Mouse (Mus musculus) CH12.LX (cell line): ENCODE data around the gene Slc15a4.

ENCODE experiments used
- BHLHE40 ChIP-seq: IDR thresholded peaks from 2 replicates; pipeline ENCODE4 v1.6.1; 2011; ENCODE audit warnings: mild to moderate bottlenecking, low read depth, low read length, improper control_type of control experiment
- CTCF ChIP-seq, 2 experiments: IDR thresholded peaks in 1 of 2; conservative IDR thresholded peaks in 1 of 2; 2 replicates each; pipeline ENCODE4 v1.5.1; 2011 to 2012; ENCODE audit warnings: low read depth in 2 of 2, low read length in 2 of 2, improper control_type of control experiment in 1 of 2, inconsistent platforms in 1 of 2, mild to moderate bottlenecking in 1 of 2, moderate library complexity in 1 of 2
- EP300 ChIP-seq: IDR thresholded peaks from 2 replicates; pipeline ENCODE4 v1.6.1; 2011; ENCODE audit warnings: low read length, improper control_type of control experiment
- GABPA ChIP-seq: IDR thresholded peaks from 2 replicates; pipeline ENCODE4 v1.6.1; 2012; ENCODE audit warnings: low read depth, low read length, improper control_type of control experiment, inconsistent platforms; ENCODE audit not compliant: insufficient replicate concordance
- HCFC1 ChIP-seq: IDR thresholded peaks from 2 replicates; pipeline ENCODE4 v1.6.1; 2012; ENCODE audit warnings: low read depth, mild to moderate bottlenecking, inconsistent platforms, low read length, improper control_type of control experiment
- KAT2A ChIP-seq: IDR thresholded peaks from 2 replicates; pipeline ENCODE4 v1.6.1; 2012; ENCODE audit warnings: low read length, improper control_type of control experiment, inconsistent platforms; ENCODE audit not compliant: insufficient replicate concordance
- POLR2A ChIP-seq: IDR thresholded peaks from 2 replicates; pipeline ENCODE4 v1.6.1; 2011; ENCODE audit warnings: low read depth, mild to moderate bottlenecking, improper control_type of control experiment, low read length
- TBP ChIP-seq: conservative IDR thresholded peaks from 2 replicates; pipeline ENCODE4 v1.6.1; 2011; ENCODE audit warnings: low read depth, low read length, improper control_type of control experiment

GRCm38 (mm10) chr5:127660979-127661378, 28.3 kb upstream of the Slc15a4 start:
- TF ChIP-seq KAT2A (no peak), POLR2A (no peak), TBP (no peak), EP300 (no peak), GABPA (no peak), CTCF (conservative IDR thresholded peaks at IDR 0.05 in 1 of 2, IDR thresholded peaks at IDR 0.05 in 1 of 2; ENCODE audit: low read depth in 2 of 2, low read length in 2 of 2) (no peak), BHLHE40 (no peak), HCFC1 (no peak)
